Mouse (Mus musculus) MEL (cell line): Measurements from ENCODE around the gene Lama5. TPM values are rescaled to one million over a fixed set of nuclear protein-coding genes. Genes with fewer than 3 reads are reported as not detected.

Experiments used
- DNase-seq: peaks from one replicate; pipeline ENCODE4 v3.0.0; 2011; ENCODE audit warnings: low read depth, low spot score
- H3K27ac ChIP-seq: 2 replicates; pipeline ENCODE4 v1.5.1; 2012; ENCODE audit warnings: low read depth, mild to moderate bottlenecking, control low read depth, low read length, moderate library complexity; ENCODE audit not compliant: control insufficient read depth
- H3K27me3 ChIP-seq, 2 experiments: fragments of 150-350 bp in 1 of 2; sonication (generic) in 1 of 2; 2 replicates each; pipeline ENCODE4 v1.6.1; 2012; ENCODE audit warnings: low read length in 2 of 2, mild to moderate bottlenecking in 2 of 2, improper control_type of control experiment in 1 of 2, moderate library complexity in 1 of 2; ENCODE audit not compliant: insufficient read depth in 2 of 2, control insufficient read depth in 1 of 2
- H3K36me3 ChIP-seq, 2 experiments: 2 replicates each; pipeline ENCODE4 v1.6.1; 2012 to 2014; ENCODE audit warnings: low read length in 2 of 2, improper control_type of control experiment in 1 of 2, inconsistent platforms in 1 of 2, mild to moderate bottlenecking in 1 of 2; ENCODE audit not compliant: insufficient read depth in 2 of 2, control insufficient read depth in 1 of 2
- H3K4me1 ChIP-seq, 2 experiments: fragments of 150-350 bp in 1 of 2; sonication (generic) in 1 of 2; 2 replicates each; pipeline ENCODE4 v1.6.1; 2012; ENCODE audit warnings: low read length in 2 of 2, improper control_type of control experiment in 1 of 2, mild to moderate bottlenecking in 1 of 2; ENCODE audit not compliant: insufficient read depth in 2 of 2, control insufficient read depth in 1 of 2
- H3K4me3 ChIP-seq, 2 experiments: fragments of 150-350 bp in 1 of 2; sonication (generic) in 1 of 2; 2 replicates each; pipeline ENCODE4 v1.5.1; 2012; ENCODE audit warnings: low read depth in 2 of 2, low read length in 2 of 2, mild to moderate bottlenecking in 2 of 2, moderate library complexity in 2 of 2, control low read depth in 1 of 2, improper control_type of control experiment in 1 of 2; ENCODE audit not compliant: control insufficient read depth in 1 of 2, insufficient read depth in 1 of 2
- H3K79me2 ChIP-seq: 2 replicates; pipeline ENCODE4 v1.6.1; 2012; ENCODE audit warnings: mild to moderate bottlenecking, low read length, moderate library complexity; ENCODE audit not compliant: control insufficient read depth, poor library complexity, insufficient read depth
- H3K9ac ChIP-seq: 2 replicates; pipeline ENCODE4 v1.6.1; 2012; ENCODE audit warnings: low read depth, mild to moderate bottlenecking, control low read depth, low read length, moderate library complexity; ENCODE audit not compliant: control insufficient read depth, poor library complexity, severe bottlenecking
- H3K9me3 ChIP-seq: fragments of 150-350 bp; sonication (generic); replicated peaks from 2 replicates; pipeline ENCODE4 v1.6.1; 2012; ENCODE audit warnings: mild to moderate bottlenecking, low read length, improper control_type of control experiment, moderate library complexity; ENCODE audit not compliant: insufficient read depth
- BHLHE40 ChIP-seq: IDR thresholded peaks from 2 replicates; pipeline ENCODE4 v1.6.1; 2012; ENCODE audit warnings: low read depth, mild to moderate bottlenecking, inconsistent platforms, low read length, improper control_type of control experiment, borderline replicate concordance
- ELF1 ChIP-seq: IDR thresholded peaks from 2 replicates; pipeline ENCODE4 v1.6.1; 2014; ENCODE audit warnings: low read depth, mild to moderate bottlenecking, inconsistent platforms, low read length, improper control_type of control experiment, moderate library complexity
- EP300 ChIP-seq, 2 experiments: IDR thresholded peaks; 2 replicates each; pipeline ENCODE4 v1.6.1; 2011; ENCODE audit warnings: improper control_type of control experiment in 2 of 2, low read length in 2 of 2, low read depth in 1 of 2, mild to moderate bottlenecking in 1 of 2
- GATA1 ChIP-seq: IDR thresholded peaks from 2 replicates; pipeline ENCODE4 v1.6.1; 2011; ENCODE audit warnings: low read depth, low read length, improper control_type of control experiment
- MAX ChIP-seq: IDR thresholded peaks from 2 replicates; pipeline ENCODE4 v1.6.1; 2011; ENCODE audit warnings: low read length, improper control_type of control experiment
- MEF2A ChIP-seq: IDR thresholded peaks from 2 replicates; pipeline ENCODE4 v1.6.1; 2014; ENCODE audit warnings: low read depth, mild to moderate bottlenecking, inconsistent platforms, low read length, improper control_type of control experiment; ENCODE audit not compliant: poor library complexity, insufficient replicate concordance, severe bottlenecking; ENCODE audit errors: extremely low read depth
- MXI1 ChIP-seq: IDR thresholded peaks from 2 replicates; pipeline ENCODE4 v1.6.1; 2011; ENCODE audit warnings: mild to moderate bottlenecking, low read depth, low read length, improper control_type of control experiment
- MYB ChIP-seq: IDR thresholded peaks from 2 replicates; pipeline ENCODE4 v1.6.1; 2011; ENCODE audit warnings: mild to moderate bottlenecking, low read depth, low read length, improper control_type of control experiment
- NRF1 ChIP-seq: IDR thresholded peaks from 2 replicates; pipeline ENCODE4 v1.6.1; 2014; ENCODE audit warnings: low read depth, mild to moderate bottlenecking, inconsistent platforms, low read length, improper control_type of control experiment, moderate library complexity; ENCODE audit not compliant: poor library complexity, insufficient read depth, severe bottlenecking
- RAD21 ChIP-seq: IDR thresholded peaks from 2 replicates; pipeline ENCODE4 v1.6.1; 2011; ENCODE audit warnings: mild to moderate bottlenecking, low read depth, low read length, improper control_type of control experiment
- SIN3A ChIP-seq: IDR thresholded peaks from 2 replicates; pipeline ENCODE4 v1.6.1; 2012; ENCODE audit warnings: low read length, improper control_type of control experiment, inconsistent platforms
- SMC3 ChIP-seq: IDR thresholded peaks from 2 replicates; pipeline ENCODE4 v1.6.1; 2011; ENCODE audit warnings: low read depth, low read length, improper control_type of control experiment
- TBP ChIP-seq: IDR thresholded peaks from 2 replicates; pipeline ENCODE4 v1.8.0; 2011; ENCODE audit warnings: low read depth, low read length, improper control_type of control experiment
- UBTF ChIP-seq: IDR thresholded peaks from 2 replicates; pipeline ENCODE4 v1.6.1; 2012; ENCODE audit warnings: low read depth, mild to moderate bottlenecking, inconsistent platforms, low read length, improper control_type of control experiment, moderate library complexity, borderline replicate concordance; ENCODE audit not compliant: insufficient read depth
- USF1 ChIP-seq: IDR thresholded peaks from 2 replicates; pipeline ENCODE4 v1.6.1; 2014; ENCODE audit warnings: low read depth, mild to moderate bottlenecking, inconsistent platforms, low read length, improper control_type of control experiment, moderate library complexity
- USF2 ChIP-seq, 2 experiments: IDR thresholded peaks; 2 replicates each; pipeline ENCODE4 v1.6.1; 2011 to 2012; ENCODE audit warnings: improper control_type of control experiment in 2 of 2, low read length in 2 of 2, borderline replicate concordance in 1 of 2, inconsistent platforms in 1 of 2, low read depth in 1 of 2, mild to moderate bottlenecking in 1 of 2; ENCODE audit not compliant: insufficient read depth in 1 of 2
- ZKSCAN1 ChIP-seq: IDR thresholded peaks from 2 replicates; pipeline ENCODE4 v1.6.1; 2012; ENCODE audit warnings: low read depth, mild to moderate bottlenecking, inconsistent platforms, low read length, improper control_type of control experiment, moderate library complexity
- ZMIZ1 ChIP-seq: IDR thresholded peaks from 2 replicates; pipeline ENCODE4 v1.6.1; 2012; ENCODE audit warnings: low read depth, mild to moderate bottlenecking, inconsistent platforms, low read length, improper control_type of control experiment, moderate library complexity
- ZNF384 ChIP-seq: IDR thresholded peaks from 2 replicates; pipeline ENCODE4 v1.6.1; 2012; ENCODE audit warnings: low read depth, mild to moderate bottlenecking, inconsistent platforms, low read length, improper control_type of control experiment
- polyA plus RNA-seq, 2 experiments: library from polyadenylated mRNA; stranded (reverse) in 1 of 2; unstranded in 1 of 2; fragments of >175 nt in 1 of 2; fragments of >200 nt in 1 of 2; gene quantifications; 2 replicates each; pipeline versions ENCODE4 v1.2.1 to v1.2.4; 2012; ENCODE audit warnings: low replicate concordance in 2 of 2, low read depth in 1 of 2; ENCODE audit not compliant: insufficient read length in 2 of 2, insufficient read depth in 1 of 2, missing spikeins in 1 of 2
- total RNA-seq: library from RNA; depleted of rRNA; stranded (reverse); fragments of 300-350 nt; gene quantifications from 2 replicates; pipeline ENCODE4 v1.2.3, GENCODE M21; 2012

Lama5 gene
- total and polyA plus RNA-seq, 3 experiments = 6.1 to 14.6 TPM; not detected in 1

GRCm38 (mm10) chr2:180235788-180236187 lies 10.1 kb upstream of the Lama5 start:
- Histone ChIP-seq H3K79me2 (no peaks in the 10 kb centered on the region), H3K36me3 (peaks cover 0 to 24% of the 10 kb centered on the region in 2 experiments; a peak in 2 of 4 replicates), H3K9ac (peak overlapping the region; percentile 24; the same call in 1 of the 2 replicates), H3K4me1 (peaks cover 9 to 34% of the 10 kb centered on the region in 2 experiments)
- TF ChIP-seq MYB (no peak), MXI1 (0 out of 2 replicates have a peak, but pooled peaks have one; percentile 4)
- TF ChIP-seq, all 39 proteins: peak for 1
- H3K4me3 ChIP-seq = no peak overlapping the region
- no peaks in the 10 kb centered on the region for H3K27me3 ChIP-seq
- DNase-seq = no peak
- H3K27ac ChIP-seq = peak overlapping the region; percentile 50
- no peaks in the 10 kb centered on the region for H3K9me3 ChIP-seq

GRCm38 (mm10) chr2:180234980-180235379 lies 9.3 kb upstream of the Lama5 start:
- peak overlapping the region in 1 of 2 experiments; percentile 26; a peak in 1 of 4 replicates for H3K4me3 ChIP-seq
- H3K27ac ChIP-seq = peak overlapping the region; percentile 47
- H3K79me2 ChIP-seq = no peaks in the 10 kb centered on the region
- DNase-seq = peak; percentile 50
- no peaks in the 10 kb centered on the region for H3K27me3 ChIP-seq
- H3K36me3 ChIP-seq = peaks cover 0 to 24% of the 10 kb centered on the region in 2 experiments; a peak in 2 of 4 replicates
- peak overlapping the region; percentile 21 for H3K9ac ChIP-seq
- H3K9me3 ChIP-seq = no peaks in the 10 kb centered on the region
- TF ChIP-seq NRF1 (no peak), RAD21 (no peak), MYB (no peak), EP300 (IDR thresholded peaks at IDR 0.05; ENCODE audit: low read depth in 1 of 2, low read length in 2 of 2) (no peak), BHLHE40 (no peak), USF1 (peak; percentile 76), USF2 (IDR thresholded peaks at IDR 0.05; ENCODE audit: borderline replicate concordance in 1 of 2, insufficient read depth in 1 of 2, low read depth in 1 of 2, low read length in 2 of 2) (no peak), SIN3A (peak; percentile 30; the same call in 1 of the 2 replicates), GATA1 (no peak), UBTF (no peak), MEF2A (no peak), ELF1 (no peak), ZMIZ1 (no peak), SMC3 (no peak), MAX (0 out of 2 replicates have a peak, but pooled peaks have one; percentile 14), ZNF384 (no peak), ZKSCAN1 (no peak), TBP (no peak)
- peaks cover 9 to 34% of the 10 kb centered on the region in 2 experiments for H3K4me1 ChIP-seq
